Mouse (Mus musculus) liver, adult 2 months (tissue): ENCODE data around the gene Castor1.

Experiments used
- CTCF ChIP-seq: fragments of 200-500 bp; IDR thresholded peaks from 2 replicates; pipeline ENCODE4 v1.5.1; 2011; ENCODE audit warnings: low read depth, low read length, control low read depth
- POLR2A ChIP-seq: fragments of 200-500 bp; IDR thresholded peaks from 2 replicates; pipeline ENCODE4 v1.6.1; 2011; ENCODE audit warnings: low read length, control low read depth; ENCODE audit not compliant: insufficient read depth; ENCODE audit errors: extremely low read depth

DNA sequence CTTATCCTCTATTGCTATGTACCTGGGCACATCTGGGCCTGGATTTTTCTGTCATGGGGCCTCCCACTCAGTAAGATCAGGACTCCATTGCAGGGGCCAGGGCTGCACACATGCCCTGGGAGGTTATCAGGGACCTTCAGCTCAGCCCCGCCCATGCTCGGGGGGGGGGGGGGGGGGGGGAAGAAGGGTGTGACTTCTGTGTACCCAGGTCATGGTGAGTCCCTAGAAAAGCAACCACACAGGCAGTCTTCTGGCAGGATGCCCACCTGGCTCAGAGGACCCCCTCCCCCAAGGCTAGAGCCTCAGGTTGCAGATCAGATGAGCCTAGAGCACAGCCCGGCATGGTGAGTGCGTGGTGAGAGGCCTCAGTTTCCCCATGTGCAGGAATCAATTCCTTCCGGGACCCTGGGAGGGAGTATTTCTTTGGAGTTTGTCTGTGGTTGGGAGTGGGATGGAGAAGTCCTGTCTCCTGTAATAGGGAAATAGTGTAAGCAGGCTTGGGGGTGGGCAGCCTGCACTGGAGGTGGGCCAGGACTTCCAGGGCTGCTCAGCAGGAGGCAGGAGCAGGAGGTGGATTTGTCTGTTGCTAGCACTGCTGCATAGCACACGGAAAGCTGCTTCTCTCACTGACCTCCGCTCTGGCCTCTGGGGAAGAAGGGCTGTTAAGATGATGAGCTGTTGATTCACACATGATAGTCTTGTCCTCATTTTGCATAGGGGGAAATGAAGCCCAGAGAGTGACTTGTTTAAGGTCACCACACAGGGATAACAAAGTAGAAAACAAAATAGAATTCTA, 5.6 kb downstream of the Castor1 start:
- TF ChIP-seq POLR2A (no peak), CTCF (no peak)
